Mouse (Mus musculus) heart, embryonic 11.5 days (tissue): ENCODE results near the gene F11r. TPM values are rescaled to one million over a fixed set of nuclear protein-coding genes. Genes with fewer than 3 reads are reported as not detected.

Experiments used
- ATAC-seq: fragments of 200-750 bp; cut with Nextera tagmentation; replicated peaks from 2 replicates; pipeline ENCODE4 v1.8.0; 2017; ENCODE audit warnings: moderate library complexity; ENCODE audit not compliant: insufficient number of reproducible peaks, low FRiP score, low TSS enrichment
- H3K27ac ChIP-seq: fragments of 300-500 bp; sonication (generic); 2 replicates; pipeline ENCODE4 v1.5.1; 2014; ENCODE audit warnings: mild to moderate bottlenecking, low read depth, low read length
- H3K27me3 ChIP-seq: fragments of 300-500 bp; sonication (generic); 2 replicates; pipeline ENCODE4 v1.6.1; 2014; ENCODE audit warnings: mild to moderate bottlenecking, low read length, mixed read lengths; ENCODE audit not compliant: control insufficient read depth, insufficient read depth
- H3K36me3 ChIP-seq: fragments of 300-500 bp; sonication (generic); 2 replicates; pipeline ENCODE4 v1.6.1; 2014; ENCODE audit warnings: mild to moderate bottlenecking, low read length, moderate library complexity, mixed read lengths; ENCODE audit not compliant: control insufficient read depth, insufficient read depth
- H3K4me1 ChIP-seq: fragments of 300-500 bp; sonication (generic); 2 replicates; pipeline ENCODE4 v1.6.1; 2014; ENCODE audit warnings: low read length; ENCODE audit not compliant: control insufficient read depth, insufficient read depth
- H3K4me2 ChIP-seq: fragments of 300-500 bp; sonication (generic); 2 replicates; pipeline ENCODE4 v1.6.1; 2014; ENCODE audit warnings: mild to moderate bottlenecking, moderate library complexity
- H3K4me3 ChIP-seq: fragments of 300-500 bp; sonication (generic); 2 replicates; pipeline ENCODE4 v1.5.1; 2014; ENCODE audit warnings: low read depth, low read length
- H3K9ac ChIP-seq: fragments of 300-500 bp; sonication (generic); 2 replicates; pipeline ENCODE4 v1.6.1; 2014; ENCODE audit warnings: mild to moderate bottlenecking, low read depth, low read length, moderate library complexity
- H3K9me3 ChIP-seq: fragments of 300-500 bp; sonication (generic); replicated peaks from 2 replicates; pipeline ENCODE4 v1.6.1; 2016; ENCODE audit warnings: low read length; ENCODE audit not compliant: control insufficient read depth
- WGBS: fragments of 180-500 bp; shearing (Covaris S2); extraction: QIAGEN DNeasy Blood & Tissue Kit; methylation state at CpG from one replicate; pipeline ENCODE4 v1.1.7; 2014; ENCODE audit not compliant: insufficient replicate concordance; 5-methylcytosine and 5-hydroxymethylcytosine counted together
- polyA plus RNA-seq: library from polyadenylated mRNA; unstranded; fragments of >200 nt; fragmentation: Nextera tagmentation; extraction: Ambion mirVana; gene quantifications from 2 replicates; pipeline ENCODE4 v1.2.1, GENCODE M21; 2014

The F11r gene
- polyA plus RNA-seq, 1 experiment from 2014 or later: 64.1 TPM

- Histone ChIP-seq H3K27ac (no peak overlapping the region), H3K4me2 (peak overlapping the region; percentile 54), H3K27me3 (no peaks in the 10 kb centered on the region), H3K36me3 (no peaks in the 10 kb centered on the region), H3K4me1 (no peaks in the 10 kb centered on the region), H3K9ac (peak overlapping the region; percentile 34), H3K4me3 (peak overlapping the region; percentile 29), H3K9me3 (peaks cover under 1% of the 10 kb centered on the region; the same call in 1 of the 2 replicates)
- 0 out of 2 replicates have a peak, but pooled peaks have one; percentile 39 for ATAC-seq
- WGBS: 55% methylated on average over 27 of the region's 27 CpGs
Measured at GRCm38 (mm10) chr1:171477758-171478545, 40.6 kb downstream of the F11r start.

- WGBS: 50% methylated on average over 2 of the region's 2 CpGs
- H3K4me1 ChIP-seq: no peaks in the 10 kb centered on the region
- H3K27ac ChIP-seq: no peak overlapping the region
- no peak overlapping the region for H3K4me3 ChIP-seq
- H3K9me3 ChIP-seq: peaks cover 3% of the 10 kb centered on the region; the same call in 1 of the 2 replicates
- no peak for ATAC-seq
- H3K4me2 ChIP-seq: no peak overlapping the region
- no peaks in the 10 kb centered on the region for H3K36me3 ChIP-seq
- H3K27me3 ChIP-seq: no peaks in the 10 kb centered on the region
- no peak overlapping the region for H3K9ac ChIP-seq
Measured at GRCm38 (mm10) chr1:171478968-171479367, 41.6 kb downstream of the F11r start.

DNA sequence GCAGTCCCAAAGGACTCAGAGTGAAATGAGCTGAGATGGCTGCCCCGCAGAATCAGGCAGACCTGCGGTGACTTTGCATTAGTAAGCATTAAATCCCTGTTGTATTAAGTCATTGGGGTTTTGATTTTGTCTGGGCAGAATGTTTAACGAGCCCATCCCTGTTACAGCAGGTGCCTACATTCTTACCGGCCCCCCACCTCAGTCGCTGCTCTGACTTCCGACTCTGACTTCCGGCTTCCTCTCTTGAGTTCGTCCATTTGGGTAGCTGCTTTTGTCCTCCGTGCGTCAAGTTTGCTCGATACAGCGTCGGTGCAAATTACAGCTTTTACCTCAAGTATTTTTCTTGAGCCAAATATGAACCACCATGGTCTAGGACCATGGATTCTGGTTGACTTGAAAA, 56.9 kb downstream of the F11r start:
- no peak overlapping the region for H3K9ac ChIP-seq
- no peak for ATAC-seq
- H3K27me3 ChIP-seq: no peaks in the 10 kb centered on the region
- peaks cover 11% of the 10 kb centered on the region for H3K9me3 ChIP-seq
- no peaks in the 10 kb centered on the region for H3K36me3 ChIP-seq
- H3K4me3 ChIP-seq: no peak overlapping the region
- no peaks in the 10 kb centered on the region for H3K4me1 ChIP-seq
- H3K4me2 ChIP-seq: no peak overlapping the region
- no peak overlapping the region for H3K27ac ChIP-seq
- WGBS: 90% methylated on average over 13 of the region's 13 CpGs

GRCm38 (mm10) chr1:171495371-171495770, 58.0 kb downstream of the F11r start:
- Histone ChIP-seq H3K4me1 (no peaks in the 10 kb centered on the region), H3K4me2 (no peak overlapping the region), H3K4me3 (no peak overlapping the region), H3K9ac (no peak overlapping the region), H3K9me3 (peaks cover 6% of the 10 kb centered on the region), H3K27me3 (no peaks in the 10 kb centered on the region), H3K27ac (no peak overlapping the region), H3K36me3 (no peaks in the 10 kb centered on the region)
- no peak for ATAC-seq
- WGBS: 87% methylated on average over 6 of the region's 6 CpGs

DNA sequence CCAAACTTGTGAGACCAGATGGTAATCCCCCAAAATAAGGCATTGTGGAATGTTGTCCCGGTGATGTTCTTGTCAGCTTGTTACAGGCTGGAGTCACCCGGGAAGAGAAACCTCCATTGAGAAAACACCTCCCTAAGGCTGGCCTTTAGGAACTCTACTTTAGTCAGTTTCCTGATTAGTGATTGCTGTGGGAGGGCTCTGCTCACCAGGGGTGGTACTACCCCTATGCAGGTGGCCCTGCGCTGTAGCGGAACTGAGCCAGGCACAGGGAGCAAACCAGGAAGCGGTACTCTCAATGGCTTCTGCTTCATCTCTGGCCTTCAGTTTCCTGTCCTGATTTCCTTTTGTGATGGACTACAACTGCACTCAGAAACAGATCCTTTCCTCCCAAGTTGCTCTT, 62.5 kb downstream of the F11r start:
- no peak for ATAC-seq
- H3K27me3 ChIP-seq: no peaks in the 10 kb centered on the region
- H3K27ac ChIP-seq: no peak overlapping the region
- H3K9me3 ChIP-seq: no peaks in the 10 kb centered on the region
- no peaks in the 10 kb centered on the region for H3K4me1 ChIP-seq
- no peak overlapping the region for H3K4me2 ChIP-seq
- H3K9ac ChIP-seq: no peak overlapping the region
- 68% methylated on average over 5 of the region's 5 CpGs for WGBS
- no peak overlapping the region for H3K4me3 ChIP-seq
- no peaks in the 10 kb centered on the region for H3K36me3 ChIP-seq

DNA sequence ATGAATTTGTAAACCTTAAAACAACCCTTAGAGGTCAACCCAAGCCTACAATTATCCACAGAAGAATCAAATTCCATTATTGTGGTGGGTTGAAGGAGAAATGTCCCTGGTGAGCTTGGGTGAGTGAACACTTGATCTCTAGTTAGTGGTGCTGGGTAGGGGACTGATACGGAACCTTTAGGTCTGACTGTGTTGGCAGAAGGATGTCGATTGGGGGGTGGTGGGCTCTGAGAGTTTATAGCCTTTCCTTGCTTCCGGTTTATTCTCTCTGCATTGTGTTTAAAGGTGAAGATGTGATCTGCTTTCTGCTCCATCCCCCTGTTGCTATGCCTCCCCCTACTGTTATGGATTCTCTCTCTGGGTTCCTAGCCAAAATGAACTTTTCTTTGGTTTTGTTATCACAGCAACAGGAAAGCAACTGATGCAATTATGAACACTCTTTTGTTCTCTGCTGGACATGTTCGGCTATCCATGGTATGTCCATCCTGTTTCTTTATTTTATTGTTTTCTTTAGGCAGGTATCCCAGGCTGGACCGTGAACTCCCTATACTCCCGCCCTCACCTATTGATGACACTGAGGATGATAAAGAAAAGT, 63.8 kb downstream of the F11r start:
- WGBS: 57% methylated on average over 6 of the region's 6 CpGs
- peak overlapping the region; percentile 61; the same call in 1 of the 2 replicates for H3K4me2 ChIP-seq

DNA sequence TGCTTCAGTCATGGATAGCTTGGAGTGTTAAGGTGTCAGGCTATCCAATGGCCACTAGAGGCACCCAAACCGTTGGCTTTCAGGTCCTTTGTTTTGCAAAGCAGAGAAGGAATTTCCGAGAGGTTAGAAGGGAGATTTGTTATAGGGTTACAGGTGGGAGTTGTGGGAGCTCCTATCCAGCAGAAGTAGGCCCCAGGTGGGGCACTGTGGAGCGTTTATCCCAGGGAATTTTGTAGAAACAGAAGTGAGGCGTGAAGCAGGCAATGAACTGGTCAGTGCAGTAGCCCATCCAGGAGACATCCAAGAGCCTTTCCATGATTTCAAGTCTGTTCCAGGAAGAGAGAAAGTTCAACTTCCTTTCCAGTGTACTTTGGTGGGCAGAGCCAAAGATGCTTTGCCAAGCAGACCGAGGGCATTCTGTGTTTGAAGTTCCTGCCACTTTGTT, 64.3 kb downstream of the F11r start:
- Histone ChIP-seq H3K27me3 (no peaks in the 10 kb centered on the region), H3K9me3 (no peaks in the 10 kb centered on the region), H3K4me2 (peak overlapping the region; percentile 61), H3K27ac (peak overlapping the region; percentile 83), H3K4me1 (no peaks in the 10 kb centered on the region), H3K9ac (peak overlapping the region; percentile 63; the same call in 1 of the 2 replicates), H3K4me3 (peak overlapping the region; percentile 28; the same call in 1 of the 2 replicates), H3K36me3 (no peaks in the 10 kb centered on the region)
- WGBS: 6% methylated on average over 5 of the region's 5 CpGs
- ATAC-seq: no peak

More for the DNA sequence above, 63.8 kb downstream of the F11r start:
- Histone ChIP-seq H3K9me3 (no peaks in the 10 kb centered on the region), H3K27ac (no peak overlapping the region; the same call in 1 of the 2 replicates), H3K9ac (no peak overlapping the region; the same call in 1 of the 2 replicates), H3K36me3 (no peaks in the 10 kb centered on the region), H3K27me3 (no peaks in the 10 kb centered on the region), H3K4me1 (no peaks in the 10 kb centered on the region), H3K4me3 (no peak overlapping the region)
- ATAC-seq: no peak

DNA sequence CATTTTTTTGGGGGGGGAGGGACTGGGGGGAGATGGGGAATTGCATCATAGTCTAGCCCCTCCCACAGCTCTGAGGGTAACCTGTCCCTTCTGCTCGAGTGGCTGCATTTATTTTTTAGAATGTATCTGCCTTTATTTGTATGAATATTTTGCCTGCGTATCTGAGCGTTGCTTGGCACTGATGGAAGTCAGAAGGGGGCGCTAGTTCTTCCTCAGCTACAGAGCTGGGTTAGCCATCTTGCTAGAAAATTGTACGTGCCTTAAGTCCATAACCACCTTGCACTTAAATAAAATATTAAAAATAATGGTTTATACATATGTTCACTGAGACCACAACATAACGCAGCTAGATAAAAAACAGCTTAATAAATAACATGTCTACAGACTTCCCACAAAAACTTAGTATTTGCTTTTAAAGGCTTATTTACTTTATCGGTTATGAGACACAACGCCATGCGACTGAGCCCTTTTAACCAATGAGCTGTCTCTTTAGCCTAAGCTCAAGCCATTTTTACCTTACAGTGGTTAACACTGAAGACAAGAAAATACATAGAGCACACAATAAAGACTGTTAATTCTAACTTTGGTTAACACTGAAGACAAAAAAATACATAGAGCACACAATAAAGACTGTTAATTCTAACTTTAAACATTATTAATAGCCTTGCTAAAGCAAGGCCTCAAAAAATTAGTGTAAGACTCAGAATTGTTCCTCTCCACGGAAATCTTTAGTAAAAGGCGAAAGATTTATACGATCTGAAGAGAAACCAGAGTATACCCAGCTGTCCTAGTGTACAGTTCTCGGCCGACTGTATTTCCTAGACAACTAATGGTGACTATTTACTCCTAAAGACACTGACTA, 65.3 kb downstream of the F11r start:
- Histone ChIP-seq H3K9me3 (no peaks in the 10 kb centered on the region), H3K9ac (no peak overlapping the region; the same call in 1 of the 2 replicates), H3K27me3 (no peaks in the 10 kb centered on the region), H3K36me3 (no peaks in the 10 kb centered on the region), H3K4me3 (peak overlapping the region; percentile 63), H3K27ac (peak overlapping the region; percentile 94), H3K4me2 (peak overlapping the region; percentile 69), H3K4me1 (no peaks in the 10 kb centered on the region)
- 1% methylated on average over 14 of the region's 14 CpGs for WGBS
- ATAC-seq: peak; percentile 78
